Mouse (Mus musculus) fat pad, adult 2 months (tissue): Measurements from ENCODE around the gene Npepps.
"Not testable (repeated sequence)": the region's sequence is repeated elsewhere in the genome, so short reads cannot be mapped to it uniquely, and the experiment has no call there.

Source experiments
- DNase-seq: peaks from one replicate; pipeline ENCODE4 v3.0.0-alpha.2; 2011; ENCODE audit warnings: low read depth, low spot score; ENCODE audit errors: extremely low read depth

Npepps gene

DNA sequence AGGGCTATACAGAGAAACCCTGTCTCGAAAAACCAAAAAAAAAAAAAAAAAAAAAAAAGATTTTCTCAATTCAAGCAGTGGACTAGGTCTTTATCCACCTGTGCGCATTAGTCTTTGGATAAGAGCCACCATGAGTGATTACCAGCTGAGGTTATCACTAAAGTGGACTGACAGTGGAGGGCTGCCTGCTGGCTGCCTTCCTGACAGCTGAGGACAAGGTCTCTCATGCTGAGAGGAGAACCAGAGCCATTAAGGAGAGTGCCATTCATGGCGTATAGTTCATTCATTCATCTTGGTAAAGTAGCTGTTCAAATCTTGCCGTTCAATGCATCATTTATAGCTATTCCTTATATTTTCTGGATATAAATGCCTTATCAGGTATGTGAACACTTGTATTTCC, 16.1 kb upstream of the Npepps start:
- no peak for DNase-seq

GRCm38 (mm10) chr11:97292731-97293130, 12.3 kb upstream of the Npepps start:
- no peak for DNase-seq

DNA sequence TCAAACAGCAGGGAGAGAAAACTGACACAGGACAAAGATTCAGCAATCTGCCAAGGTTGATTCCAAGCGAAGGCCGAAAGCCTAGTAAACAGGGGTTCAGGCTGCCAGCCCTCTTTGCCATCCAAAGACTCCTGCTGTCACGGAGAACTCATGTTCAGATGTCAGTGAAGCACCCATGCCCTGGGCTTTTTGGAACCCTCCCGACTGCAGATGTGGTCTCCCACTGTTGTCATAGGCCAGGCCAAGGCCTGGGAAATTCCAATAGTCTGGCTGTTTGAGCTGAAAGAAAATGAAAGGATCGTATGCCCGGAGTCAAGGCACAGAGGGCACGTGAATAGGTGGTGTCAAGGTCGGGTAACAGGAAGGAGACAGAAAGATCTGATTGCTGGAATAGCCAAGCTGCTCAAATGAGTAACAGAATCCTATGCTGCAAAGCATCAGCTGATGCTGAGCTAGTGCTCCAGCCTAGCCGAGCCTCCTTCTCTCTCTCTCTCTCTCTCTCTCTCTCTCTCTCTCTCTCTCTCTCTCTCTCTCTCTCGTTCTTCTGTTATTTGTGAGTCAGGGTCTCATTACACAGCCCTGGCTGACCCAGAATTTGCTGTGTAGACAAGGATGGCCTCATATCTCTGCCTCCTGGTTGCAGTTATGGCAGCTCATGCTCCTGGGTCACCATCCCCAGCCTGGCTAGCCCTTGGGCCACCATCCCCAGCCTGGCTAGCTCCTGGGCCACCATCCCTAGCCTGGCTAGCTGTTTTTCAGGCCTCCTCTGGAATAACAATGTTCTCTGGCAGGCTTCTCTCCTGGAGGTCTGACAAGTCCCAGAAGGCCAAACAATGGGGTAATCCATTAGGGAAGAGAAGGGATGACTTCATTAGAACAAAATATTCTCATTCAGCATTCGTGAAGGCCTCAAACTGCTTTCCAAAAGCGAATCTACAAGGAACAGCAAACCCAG, 9.1 kb upstream of the Npepps start:
- DNase-seq = no peak

DNA sequence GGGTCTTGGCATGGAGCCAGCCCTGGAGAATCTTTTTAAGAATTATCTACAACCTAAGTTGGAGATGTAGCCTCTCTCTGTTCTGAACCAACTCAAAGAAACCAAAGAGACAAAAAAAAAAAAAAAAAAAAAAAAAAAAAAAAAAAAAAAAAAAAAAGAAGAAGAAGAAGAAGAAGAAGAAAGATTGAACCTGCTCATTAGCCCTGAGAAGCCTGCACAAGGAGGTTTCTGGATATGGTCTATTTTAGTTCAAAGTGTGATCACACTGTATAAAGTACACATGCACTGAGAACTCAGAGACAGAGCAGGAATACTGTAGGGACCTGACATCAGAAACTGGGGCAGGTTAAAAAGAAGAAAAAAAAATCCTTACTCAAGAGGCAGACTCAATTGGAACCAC, 7.2 kb upstream of the Npepps start:
- DNase-seq = no peak

- DNase-seq = no peak
Measured at GRCm38 (mm10) chr11:97286973-97287372, 6.5 kb upstream of the Npepps start.

- peak; percentile 94 for DNase-seq
Measured at GRCm38 (mm10) chr11:97285852-97286775, 5.7 kb upstream of the Npepps start.

- no peak for DNase-seq
Measured at GRCm38 (mm10) chr11:97284854-97285253, 4.4 kb upstream of the Npepps start.

DNA sequence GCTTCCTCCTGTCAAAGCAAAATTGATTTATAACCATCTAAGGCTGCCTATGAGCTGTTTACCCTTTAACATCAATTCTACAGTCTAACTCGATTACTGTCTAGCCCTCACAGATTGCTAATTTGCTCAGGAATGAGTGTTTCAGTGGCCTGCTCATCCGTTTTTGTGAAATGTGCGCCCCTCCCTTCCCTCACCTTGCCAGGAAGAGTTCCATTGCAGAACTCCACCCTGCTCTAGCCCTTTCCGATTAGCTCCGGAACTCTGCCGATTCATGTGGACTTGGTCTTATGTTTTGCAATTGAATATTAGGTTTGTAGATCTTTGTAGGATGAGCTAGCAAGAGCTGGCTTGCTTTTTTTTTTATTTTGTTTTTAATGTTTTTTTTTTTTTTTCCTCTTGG, 1.7 kb upstream of the Npepps start:
- DNase-seq = no peak

DNA sequence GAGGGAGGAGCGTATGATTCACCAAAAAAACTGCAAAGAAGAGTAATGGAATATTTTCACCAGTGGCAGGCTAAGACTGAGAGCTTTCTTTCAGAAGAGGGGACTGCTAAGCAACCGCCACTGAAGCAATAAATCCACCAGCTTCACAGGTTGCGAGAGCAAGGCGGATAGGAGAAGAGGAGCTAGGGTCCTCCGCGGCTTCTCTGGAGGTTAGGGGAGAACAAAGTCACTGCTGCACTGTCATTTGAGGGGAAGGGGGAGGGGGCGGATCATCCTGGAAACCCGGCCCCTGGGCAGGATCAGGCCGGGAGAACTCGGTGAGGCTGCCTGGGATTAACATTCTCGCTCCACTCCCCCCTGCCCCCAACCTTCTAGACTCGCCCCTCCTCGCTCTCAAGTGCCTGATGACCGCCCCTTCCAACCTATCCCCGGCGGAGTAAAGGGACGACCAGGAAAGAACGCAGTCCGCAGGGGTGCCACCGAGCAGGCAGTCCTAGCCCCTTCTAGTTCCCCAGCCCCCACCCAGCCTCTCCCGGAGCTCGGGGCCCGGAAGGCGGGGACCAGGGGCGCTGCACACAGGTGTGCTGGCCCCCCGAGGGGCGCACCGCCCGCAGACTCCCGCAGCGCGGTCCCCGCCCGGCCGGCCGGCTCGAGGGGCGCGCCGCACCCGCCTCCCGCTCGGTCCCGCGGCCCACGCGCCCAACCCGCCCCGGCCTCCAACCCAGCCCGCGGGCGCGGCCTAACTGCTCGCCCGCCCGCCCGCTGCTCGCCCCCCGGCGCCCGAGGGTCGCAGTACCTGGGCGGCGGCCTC, 828 bp downstream of the Npepps start:
- DNase-seq = no peak

- DNase-seq = no peak
Measured at GRCm38 (mm10) chr11:97279040-97279404, 1.4 kb downstream of the Npepps start.

DNA sequence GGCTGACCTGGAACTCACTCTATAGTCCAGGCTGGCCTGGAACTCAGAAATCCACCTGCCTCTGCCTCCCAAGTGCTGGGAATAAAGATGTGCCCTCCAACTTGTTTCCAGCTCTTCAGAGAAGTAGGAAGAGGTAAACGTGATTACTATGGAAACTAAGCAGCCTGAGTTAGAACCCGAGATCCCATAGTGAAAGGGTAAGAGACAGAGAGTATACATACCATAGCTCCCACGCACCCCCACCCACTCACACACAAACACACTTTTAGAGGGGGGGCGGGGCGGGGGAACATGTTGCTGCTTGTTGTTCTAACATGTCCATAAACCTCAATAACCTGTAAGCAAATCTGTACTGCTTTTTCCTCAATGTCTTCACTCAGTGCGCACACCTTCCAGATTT, 2.0 kb downstream of the Npepps start:
- no peak for DNase-seq

- DNase-seq = no peak
Measured at GRCm38 (mm10) chr11:97277166-97277565, 3.3 kb downstream of the Npepps start.

DNA sequence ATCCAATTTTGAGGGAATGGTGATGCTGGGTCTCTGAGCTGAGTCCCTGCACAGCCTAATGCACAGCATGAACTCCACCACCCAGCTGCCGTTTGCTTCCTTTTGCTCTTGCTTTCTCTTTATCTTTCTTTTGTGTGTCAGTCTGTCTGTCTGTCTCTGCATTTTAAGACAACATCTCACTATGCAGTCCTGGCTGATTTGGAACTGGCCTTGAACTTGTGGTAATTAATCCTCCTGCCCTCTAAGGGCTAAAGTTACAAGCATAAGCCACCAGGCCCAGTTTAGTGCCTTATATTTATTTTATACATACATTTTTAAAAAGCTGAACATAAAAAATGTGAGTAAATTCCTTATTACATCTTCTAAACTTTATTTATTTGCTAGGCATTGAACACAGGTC, 4.4 kb downstream of the Npepps start:
- DNase-seq = no peak

GRCm38 (mm10) chr11:97275349-97275748, 5.1 kb downstream of the Npepps start:
- no peak for DNase-seq

DNA sequence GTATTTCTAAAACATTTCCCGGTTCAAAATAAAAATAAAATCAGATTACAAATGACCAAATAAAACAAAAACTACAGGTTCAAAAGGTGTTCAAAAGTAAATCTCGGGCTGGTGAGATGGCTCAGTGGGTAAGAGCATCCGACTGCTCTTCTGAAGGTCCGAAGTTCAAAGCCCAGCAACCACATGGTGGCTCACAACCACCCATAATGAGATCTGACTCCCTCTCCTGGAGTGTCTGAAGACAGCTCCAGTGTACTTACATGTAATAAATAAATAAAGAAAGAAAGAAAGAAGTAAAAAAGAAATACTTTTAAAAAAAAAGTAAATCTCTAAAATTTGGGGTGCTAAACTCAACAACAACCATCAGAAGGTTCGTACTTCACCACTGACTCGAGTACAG, 5.5 kb downstream of the Npepps start:
- not testable (repeated sequence) for DNase-seq

GRCm38 (mm10) chr11:97273613-97274012, 6.8 kb downstream of the Npepps start:
- no peak for DNase-seq

GRCm38 (mm10) chr11:97272835-97273234, 7.6 kb downstream of the Npepps start:
- no peak for DNase-seq

GRCm38 (mm10) chr11:97270004-97270403, 10.4 kb downstream of the Npepps start:
- DNase-seq = not testable (repeated sequence)

DNA sequence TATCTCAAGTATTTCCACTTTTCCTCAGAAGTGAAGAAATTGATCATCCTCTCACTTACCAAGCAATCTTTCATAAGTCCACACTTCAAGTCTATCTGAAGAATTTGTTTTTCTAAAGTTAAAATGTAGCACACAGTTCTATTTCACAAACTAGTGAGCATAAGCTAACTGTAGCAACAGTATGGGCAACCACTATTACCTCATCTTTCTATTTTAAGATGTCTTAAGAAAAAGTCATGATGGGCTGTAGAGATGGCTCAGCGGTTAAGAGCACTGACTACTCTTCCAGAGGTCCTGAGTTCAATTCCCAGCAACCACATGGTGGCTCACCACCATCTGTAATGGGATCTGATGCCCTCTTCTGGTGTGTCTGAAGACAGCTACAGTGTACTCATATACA, 13.9 kb downstream of the Npepps start:
- DNase-seq = not testable (repeated sequence)

DNA sequence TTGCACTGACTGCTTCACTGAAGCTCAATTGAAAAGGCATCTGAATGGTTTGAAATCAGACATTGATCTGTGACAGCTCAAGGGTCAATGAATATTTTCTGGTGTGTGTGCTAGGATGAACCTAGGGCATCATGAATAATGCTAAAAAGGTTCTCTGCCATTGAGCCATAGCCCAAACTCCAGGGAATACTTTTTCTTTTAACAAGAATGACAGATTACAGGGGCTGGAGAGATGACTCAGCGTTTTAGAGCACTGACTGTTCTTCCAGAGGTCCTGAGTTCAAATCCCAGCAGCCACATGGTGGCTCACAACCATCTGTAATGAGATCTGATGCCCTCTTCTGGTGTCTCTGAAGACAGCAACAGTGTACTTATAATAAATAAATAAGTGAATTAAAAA, 30.8 kb downstream of the Npepps start:
- DNase-seq = not testable (repeated sequence)
